Mouse (Mus musculus): ENCODE measurements around the gene Ak6.

The Ak6 gene

DNA sequence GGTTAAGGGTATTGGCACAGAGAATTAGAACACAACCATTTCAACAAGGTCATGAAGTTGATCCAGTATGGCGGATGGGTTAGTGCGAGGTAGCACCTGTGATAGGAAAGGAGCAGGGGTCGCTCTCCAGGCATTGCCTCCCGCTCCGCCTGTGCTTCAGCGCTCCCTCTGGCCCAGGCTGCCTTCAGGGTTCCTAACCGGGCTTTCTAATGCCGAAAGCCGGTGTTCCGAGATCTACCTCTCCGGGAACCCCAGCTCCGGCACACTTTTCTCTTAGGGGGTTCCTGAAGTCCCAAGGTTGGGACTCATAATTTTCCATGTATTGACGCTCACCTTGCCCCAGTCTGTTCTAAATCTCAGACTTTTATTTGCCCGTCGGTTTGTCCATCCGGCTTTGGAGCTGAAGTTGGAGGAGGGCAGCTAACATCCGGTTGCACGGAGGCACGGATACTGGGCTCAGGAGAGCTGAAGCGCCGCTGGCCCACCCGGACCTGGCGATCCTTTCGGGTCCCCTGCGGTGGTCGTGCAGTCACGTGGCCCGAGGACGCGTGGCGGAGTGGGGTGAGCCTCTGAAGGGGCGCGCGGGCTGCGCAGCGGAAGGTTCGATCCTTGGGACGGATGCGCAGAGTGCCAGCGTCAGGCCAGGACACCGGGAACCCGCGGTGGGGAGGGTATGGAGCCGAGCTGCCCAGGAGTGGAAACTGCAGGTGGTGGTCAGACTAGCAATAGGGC lies 18.7 kb downstream of the Ak6 start, which contains the start of gene Ccdc125:
Gene Ccdc125, plus strand, starts transcription at position 427 of the 732 bp plus-strand sequence.
- DNase-seq (ENCODE audit: low spot score in 2 of 2) = peak in 1 of 2 experiments; percentile 5

GRCm38 (mm10) chr13:100670181-100670741 lies 19.5 kb downstream of the Ak6 start:
- no peak for DNase-seq (ENCODE audit: low spot score in 2 of 2)

DNA sequence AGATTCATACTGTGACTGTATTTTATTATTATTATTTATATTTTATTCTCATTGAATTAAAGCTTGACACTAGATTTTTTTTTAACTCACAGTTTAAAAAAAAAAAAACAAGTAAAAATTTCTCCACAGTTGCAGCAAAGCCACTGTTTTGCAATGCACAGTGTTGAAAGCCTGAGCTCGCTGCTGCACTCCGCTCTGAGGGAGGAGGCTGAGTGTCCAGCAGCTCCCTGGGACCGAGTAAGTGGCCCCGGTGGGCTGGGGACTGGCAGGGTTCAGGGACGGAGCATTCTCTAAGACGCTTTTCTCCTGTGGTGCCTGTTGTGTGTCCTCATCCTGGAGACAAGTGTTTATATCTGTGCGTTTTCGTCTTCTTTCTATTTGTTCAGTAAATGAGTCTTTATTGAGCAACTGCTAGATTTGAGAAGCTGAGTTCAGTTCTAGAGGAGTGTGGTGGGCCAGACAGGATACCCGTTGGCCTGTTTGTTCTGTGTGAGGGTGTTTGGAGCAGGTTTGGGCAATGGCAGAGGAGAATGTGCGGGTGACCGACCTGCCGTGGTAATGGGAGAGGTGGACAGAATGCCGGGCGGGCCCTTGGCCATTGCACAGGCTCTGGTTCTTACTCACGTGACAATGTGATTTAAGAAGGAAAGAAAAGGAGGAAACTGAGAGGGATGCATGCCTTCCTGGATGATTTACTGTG lies 25.3 kb downstream of the Ak6 start:
- DNase-seq (ENCODE audit: low spot score in 2 of 2) = no peak

GRCm38 (mm10) chr13:100681615-100682014 lies 30.8 kb downstream of the Ak6 start:
- no peak for DNase-seq (ENCODE audit: low spot score in 2 of 2)

DNA sequence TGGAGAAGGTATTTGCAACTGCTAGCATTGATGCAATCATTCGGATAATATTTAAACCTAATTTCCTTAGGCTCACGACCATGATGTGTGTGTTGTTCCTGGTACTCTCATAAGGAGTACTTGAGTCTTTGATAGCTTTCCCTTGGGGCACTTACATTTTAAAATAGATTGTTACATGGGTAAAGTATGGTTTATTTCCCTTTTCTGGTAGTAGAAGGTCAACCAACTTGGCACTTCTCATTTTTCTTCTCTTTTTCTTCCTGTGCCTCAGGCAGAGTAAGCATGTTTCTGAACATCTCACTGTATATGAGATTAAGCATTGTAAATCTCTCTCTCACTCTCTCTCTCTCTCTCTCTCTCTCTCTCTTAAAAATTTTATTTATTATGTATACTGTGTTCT lies 32.1 kb downstream of the Ak6 start:
- no peak for DNase-seq (ENCODE audit: low spot score in 2 of 2)

- no peak for DNase-seq (ENCODE audit: low spot score in 2 of 2)
Measured at GRCm38 (mm10) chr13:100684355-100684754, 33.6 kb downstream of the Ak6 start.

- DNase-seq (ENCODE audit: low spot score in 2 of 2) = no peak
Measured at GRCm38 (mm10) chr13:100687513-100687912, 36.7 kb downstream of the Ak6 start.

DNA sequence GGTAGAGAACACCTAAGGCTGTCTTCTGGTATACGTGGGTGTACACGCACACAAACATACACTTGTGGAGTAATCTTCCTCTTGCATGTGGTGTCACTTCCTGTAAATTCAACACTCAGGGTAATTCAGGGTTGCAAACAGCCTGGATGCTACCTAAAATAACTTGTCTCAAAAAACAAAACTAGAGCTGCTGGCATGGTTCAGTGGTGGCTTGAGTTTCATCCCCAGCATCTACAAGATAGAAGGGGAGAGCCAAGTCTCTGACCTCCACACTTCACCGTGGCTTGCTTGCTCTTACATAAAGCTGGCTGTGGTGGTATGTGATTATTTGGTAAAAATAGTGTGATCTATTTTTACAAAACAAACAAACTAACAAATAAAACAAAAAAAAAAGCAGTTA lies 46.8 kb downstream of the Ak6 start:
- DNase-seq (ENCODE audit: low spot score in 2 of 2) = no peak

DNA sequence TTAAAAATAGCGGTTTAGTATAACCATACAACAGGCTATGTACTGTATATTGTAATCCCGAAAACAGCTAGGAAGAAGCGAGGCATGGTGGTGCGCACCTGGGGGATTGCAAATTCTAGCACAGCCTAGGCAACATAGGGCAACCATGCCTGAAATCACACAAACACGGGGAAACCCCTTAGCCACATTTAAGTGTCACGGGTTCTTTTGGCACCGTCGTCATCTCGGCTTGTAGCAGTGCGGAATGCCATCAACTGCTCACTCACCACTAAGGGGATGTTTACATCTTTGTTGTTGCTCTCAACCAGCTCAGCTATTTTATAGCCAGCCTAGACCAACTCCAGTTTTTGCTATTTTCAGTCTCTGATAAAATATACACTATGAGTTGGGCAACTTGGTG lies 48.1 kb downstream of the Ak6 start:
- DNase-seq (ENCODE audit: low spot score in 2 of 2) = no peak

- no peak for DNase-seq (ENCODE audit: low spot score in 2 of 2)
Measured at GRCm38 (mm10) chr13:100703468-100703867, 52.7 kb downstream of the Ak6 start.

DNA sequence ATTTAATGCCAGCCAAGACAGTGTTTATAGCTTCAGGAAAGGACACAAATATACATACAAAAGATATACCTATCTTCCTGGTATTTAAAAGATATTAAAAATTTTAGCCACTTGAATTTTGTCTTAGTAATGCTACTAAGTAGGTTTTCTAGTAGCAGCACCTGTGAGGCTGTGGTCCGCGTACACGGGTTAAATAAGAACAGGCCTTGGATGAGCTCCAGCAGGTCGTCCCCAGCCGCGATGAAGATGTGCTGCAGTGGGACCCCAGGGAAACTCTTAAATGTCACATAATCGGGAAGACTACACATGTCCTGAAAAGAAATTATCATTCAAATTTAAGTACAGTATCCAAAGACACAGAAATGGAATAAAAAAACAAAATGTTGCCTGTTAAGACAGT lies 55.4 kb downstream of the Ak6 start:
- no peak for DNase-seq (ENCODE audit: low spot score in 2 of 2)

DNA sequence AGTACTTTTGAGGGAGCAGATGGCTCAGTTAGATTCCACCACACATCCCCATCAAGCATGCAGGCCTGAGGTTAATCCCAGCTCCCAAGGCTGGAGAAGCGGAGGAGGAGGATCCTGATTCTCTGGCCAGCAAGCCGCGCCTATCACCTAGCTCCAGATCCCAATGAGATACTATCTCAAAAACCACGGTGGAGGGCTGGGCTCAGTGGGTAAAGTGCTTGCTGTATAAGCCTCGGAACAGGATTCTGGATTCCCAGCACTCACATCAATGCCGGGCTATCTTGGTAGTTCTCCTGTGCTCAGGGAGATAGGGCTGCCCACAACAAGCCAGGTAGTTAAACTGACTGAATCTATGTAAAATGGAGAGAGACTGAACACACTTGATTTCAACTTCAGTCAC lies 64.7 kb downstream of the Ak6 start:
- DNase-seq (ENCODE audit: low spot score in 2 of 2) = no peak

Data from natural killer cell, adult 2 months (primary cell).